Mouse (Mus musculus): ENCODE data around the gene Trappc3l. TPM values are rescaled to one million over a fixed set of nuclear protein-coding genes. Genes with fewer than 3 reads are reported as not detected.

The Trappc3l gene
- polyA plus RNA-seq, 1 experiment = not detected

Other genes starting within 250 kb of the Trappc3l start
- gene Sult3a1, start 179.9 kb upstream of the Trappc3l start, polyA plus RNA-seq (2012; rRNA removed) = not detected in 2 replicates
- gene Rsph4a, start 132.5 kb upstream of the Trappc3l start, polyA plus RNA-seq (2012; rRNA removed) = 0.57 and 0.82 TPM in 2 replicates
- gene Zup1, start 86.3 kb upstream of the Trappc3l start, polyA plus RNA-seq (2012; rRNA removed) = 6.8 and 8.3 TPM in 2 replicates
- gene Rwdd1, start 18.0 kb upstream of the Trappc3l start, polyA plus RNA-seq (2012; rRNA removed) = 60.9 and 78.0 TPM in 2 replicates
- not detected in 2 replicates for gene Calhm4, start 6.7 kb downstream of the Trappc3l start, polyA plus RNA-seq (2012; rRNA removed)
- gene Calhm5, start 58.9 kb downstream of the Trappc3l start, polyA plus RNA-seq (2012; rRNA removed) = 1.4 and 1.8 TPM in 2 replicates
- 0.44 and 0.50 TPM in 2 replicates for gene Calhm6, start 90.4 kb downstream of the Trappc3l start, polyA plus RNA-seq (2012; rRNA removed)
- gene Dse, start 170.1 kb downstream of the Trappc3l start, polyA plus RNA-seq (2012; rRNA removed) = 3.6 and 3.8 TPM in 2 replicates
- 103 and 105 TPM in 2 replicates for gene Tspyl1, start 244.6 kb downstream of the Trappc3l start, polyA plus RNA-seq (2012; rRNA removed)